Mouse (Mus musculus) forebrain, embryonic 12.5 days (tissue): ENCODE data around the gene Rad9b. TPM values are rescaled to one million over a fixed set of nuclear protein-coding genes. Genes with fewer than 3 reads are reported as not detected.

Experiments
- ATAC-seq: fragments of 200-750 bp; cut with Nextera tagmentation; 2 replicates; pipeline ENCODE4 v1.8.0; 2017; ENCODE audit warnings: moderate TSS enrichment; ENCODE audit not compliant: low FRiP score
- H3K27ac ChIP-seq: fragments of 300-500 bp; sonication (generic); 2 replicates; pipeline ENCODE4 v1.5.1; 2016; ENCODE audit warnings: mild to moderate bottlenecking
- H3K27me3 ChIP-seq: fragments of 300-500 bp; sonication (generic); 2 replicates; pipeline ENCODE4 v1.6.1; 2016; ENCODE audit warnings: mild to moderate bottlenecking
- H3K36me3 ChIP-seq: fragments of 300-500 bp; sonication (generic); replicated peaks from 2 replicates; pipeline ENCODE4 v1.6.1; 2016; ENCODE audit warnings: mild to moderate bottlenecking
- H3K4me1 ChIP-seq: fragments of 300-500 bp; sonication (generic); 2 replicates; pipeline ENCODE4 v1.6.1; 2016
- H3K4me2 ChIP-seq: fragments of 300-500 bp; sonication (generic); 2 replicates; pipeline ENCODE4 v1.6.1; 2016; ENCODE audit warnings: mild to moderate bottlenecking, moderate library complexity
- H3K4me3 ChIP-seq: fragments of 300-500 bp; sonication (generic); replicated peaks from 2 replicates; pipeline ENCODE4 v1.5.1; 2016; ENCODE audit warnings: mild to moderate bottlenecking
- H3K9ac ChIP-seq: fragments of 300-500 bp; sonication (generic); 2 replicates; pipeline ENCODE4 v1.6.1; 2016; ENCODE audit warnings: mild to moderate bottlenecking
- H3K9me3 ChIP-seq: fragments of 300-500 bp; sonication (generic); 2 replicates; pipeline ENCODE4 v1.6.1; 2016
- WGBS: fragments of 180-500 bp; shearing (Covaris S2); methylation state at CpG from one replicate; pipeline ENCODE4 v1.1.7; 2016; 5-methylcytosine and 5-hydroxymethylcytosine counted together
- polyA plus RNA-seq: library from polyadenylated mRNA; unstranded; fragments of >200 nt; fragmentation: Nextera tagmentation; extraction: Ambion mirVana; gene quantifications from 2 replicates; pipeline ENCODE4 v1.2.1, GENCODE M21; 2016

Gene Rad9b
- 12.7 and 15.8 TPM in 2 replicates for polyA plus RNA-seq

GRCm38 (mm10) chr5:122353807-122354491 is at the start of gene Rad9b, which contains the start of gene Vps29:
Gene Rad9b, minus strand, starts transcription at chr5:122354233.
Gene Vps29, plus strand, starts transcription at chr5:122354369.
- Histone ChIP-seq H3K9ac (peak within 1 kb of the TSS; percentile 91), H3K4me3 (peak within 1 kb of the TSS; percentile 92), H3K4me2 (peak within 1 kb of the TSS; percentile 86), H3K27ac (peak within 1 kb of the TSS; percentile 80), H3K9me3 (no peaks in the 10 kb centered on the region), H3K27me3 (no peaks in the 10 kb centered on the region), H3K4me1 (peaks cover 15% of the 10 kb centered on the region), H3K36me3 (peaks cover 2% of the 10 kb centered on the region; the same call in 1 of the 2 replicates)
- 3% methylated on average over 51 of the region's 51 CpGs for WGBS
- ATAC-seq = peak; percentile 93

- H3K27me3 ChIP-seq = no peaks in the 10 kb centered on the region
- WGBS = 92% methylated on average over 12 of the region's 12 CpGs
Observed at GRCm38 (mm10) chr5:122403362-122403761, 49.3 kb upstream of the Rad9b start.

GRCm38 (mm10) chr5:122402772-122403171 is 48.7 kb upstream of the Rad9b start:
- Histone ChIP-seq H3K9me3 (peaks cover 4% of the 10 kb centered on the region), H3K4me3 (no peak overlapping the region), H3K4me1 (no peaks in the 10 kb centered on the region), H3K27me3 (no peaks in the 10 kb centered on the region), H3K4me2 (no peak overlapping the region), H3K27ac (no peak overlapping the region), H3K9ac (no peak overlapping the region), H3K36me3 (peaks cover 77% of the 10 kb centered on the region)
- ATAC-seq = no peak
- 87% methylated on average over 5 of the region's 5 CpGs for WGBS

More at GRCm38 (mm10) chr5:122403362-122403761, 49.3 kb upstream of the Rad9b start:
- H3K27ac ChIP-seq = no peak overlapping the region
- H3K9me3 ChIP-seq = peaks cover 4% of the 10 kb centered on the region
- peaks cover 74% of the 10 kb centered on the region for H3K36me3 ChIP-seq
- H3K4me1 ChIP-seq = no peaks in the 10 kb centered on the region
- no peak overlapping the region for H3K4me2 ChIP-seq
- no peak for ATAC-seq
- H3K4me3 ChIP-seq = no peak overlapping the region
- H3K9ac ChIP-seq = no peak overlapping the region

- peaks cover 4% of the 10 kb centered on the region for H3K9me3 ChIP-seq
- no peak for ATAC-seq
- no peaks in the 10 kb centered on the region for H3K4me1 ChIP-seq
- no peak overlapping the region for H3K4me2 ChIP-seq
- peaks cover 78% of the 10 kb centered on the region for H3K36me3 ChIP-seq
- no peaks in the 10 kb centered on the region for H3K27me3 ChIP-seq
- no peak overlapping the region for H3K27ac ChIP-seq
- 88% methylated on average over 13 of the region's 13 CpGs for WGBS
- no peak overlapping the region for H3K9ac ChIP-seq
- H3K4me3 ChIP-seq = no peak overlapping the region
Observed at GRCm38 (mm10) chr5:122402160-122402559, 48.1 kb upstream of the Rad9b start.

- Histone ChIP-seq H3K27ac (no peak overlapping the region), H3K9me3 (no peaks in the 10 kb centered on the region), H3K4me1 (no peaks in the 10 kb centered on the region), H3K4me3 (no peak overlapping the region), H3K9ac (no peak overlapping the region), H3K36me3 (peaks cover 76% of the 10 kb centered on the region), H3K4me2 (no peak overlapping the region), H3K27me3 (no peaks in the 10 kb centered on the region)
- WGBS = 14% methylated on average over 8 of the region's 8 CpGs
- no peak for ATAC-seq
Observed at GRCm38 (mm10) chr5:122401303-122401640, 47.2 kb upstream of the Rad9b start.

- Histone ChIP-seq H3K4me1 (no peaks in the 10 kb centered on the region), H3K27ac (no peak overlapping the region), H3K4me3 (no peak overlapping the region), H3K4me2 (no peak overlapping the region), H3K27me3 (no peaks in the 10 kb centered on the region), H3K9me3 (no peaks in the 10 kb centered on the region), H3K36me3 (peaks cover 71% of the 10 kb centered on the region), H3K9ac (no peak overlapping the region)
- ATAC-seq = no peak
- WGBS = 87% methylated on average over 18 of the region's 18 CpGs
Observed at GRCm38 (mm10) chr5:122400628-122401302, 46.7 kb upstream of the Rad9b start.

GRCm38 (mm10) chr5:122399871-122400270 is 45.8 kb upstream of the Rad9b start:
- H3K9me3 ChIP-seq = no peaks in the 10 kb centered on the region
- no peaks in the 10 kb centered on the region for H3K27me3 ChIP-seq
- peaks cover 62% of the 10 kb centered on the region for H3K36me3 ChIP-seq
- no peak overlapping the region for H3K4me2 ChIP-seq
- WGBS = 95% methylated on average over 8 of the region's 8 CpGs
- no peaks in the 10 kb centered on the region for H3K4me1 ChIP-seq
- ATAC-seq = no peak
- H3K9ac ChIP-seq = no peak overlapping the region
- no peak overlapping the region for H3K27ac ChIP-seq
- H3K4me3 ChIP-seq = no peak overlapping the region

- no peak for ATAC-seq
- 93% methylated on average over 8 of the region's 8 CpGs for WGBS
- no peak overlapping the region for H3K27ac ChIP-seq
- no peak overlapping the region for H3K9ac ChIP-seq
- H3K27me3 ChIP-seq = no peaks in the 10 kb centered on the region
- H3K4me1 ChIP-seq = peaks cover 9% of the 10 kb centered on the region
- no peaks in the 10 kb centered on the region for H3K9me3 ChIP-seq
- H3K4me2 ChIP-seq = no peak overlapping the region
- H3K36me3 ChIP-seq = peaks cover 38% of the 10 kb centered on the region
- H3K4me3 ChIP-seq = no peak overlapping the region
Observed at GRCm38 (mm10) chr5:122397495-122397894, 43.5 kb upstream of the Rad9b start.

- no peaks in the 10 kb centered on the region for H3K9me3 ChIP-seq
- H3K27me3 ChIP-seq = no peaks in the 10 kb centered on the region
- no peak overlapping the region for H3K4me3 ChIP-seq
- 96% methylated on average over 10 of the region's 10 CpGs for WGBS
- H3K27ac ChIP-seq = peak overlapping the region; percentile 8; the same call in 1 of the 2 replicates
- H3K4me2 ChIP-seq = no peak overlapping the region
- ATAC-seq = no peak
- no peak overlapping the region for H3K9ac ChIP-seq
- H3K4me1 ChIP-seq = peaks cover 13% of the 10 kb centered on the region
- H3K36me3 ChIP-seq = peaks cover 32% of the 10 kb centered on the region
Observed at GRCm38 (mm10) chr5:122396791-122397190, 42.8 kb upstream of the Rad9b start.

GRCm38 (mm10) chr5:122393887-122394286 is 39.9 kb upstream of the Rad9b start:
- peaks cover 13% of the 10 kb centered on the region for H3K4me1 ChIP-seq
- H3K27ac ChIP-seq = no peak overlapping the region
- ATAC-seq = no peak
- no peak overlapping the region for H3K9ac ChIP-seq
- H3K4me3 ChIP-seq = no peak overlapping the region
- no peaks in the 10 kb centered on the region for H3K9me3 ChIP-seq
- peaks cover 14% of the 10 kb centered on the region for H3K36me3 ChIP-seq
- H3K4me2 ChIP-seq = no peak overlapping the region
- WGBS = 46% methylated on average over 2 of the region's 2 CpGs
- H3K27me3 ChIP-seq = no peaks in the 10 kb centered on the region

- Histone ChIP-seq H3K27me3 (no peaks in the 10 kb centered on the region), H3K4me3 (peak overlapping the region; percentile 80), H3K27ac (no peak overlapping the region), H3K4me2 (peak overlapping the region; percentile 94), H3K4me1 (peaks cover 13% of the 10 kb centered on the region), H3K36me3 (peaks cover 9% of the 10 kb centered on the region), H3K9me3 (no peaks in the 10 kb centered on the region), H3K9ac (peak overlapping the region; percentile 78)
- 16% methylated on average over 19 of the region's 19 CpGs for WGBS
- peak; percentile 51 for ATAC-seq
Observed at GRCm38 (mm10) chr5:122392227-122393004, 38.4 kb upstream of the Rad9b start.

- under 1% methylated on average over 39 of the region's 39 CpGs for WGBS
- Histone ChIP-seq H3K4me1 (peaks cover 13% of the 10 kb centered on the region), H3K36me3 (peaks cover 3% of the 10 kb centered on the region), H3K27ac (peak within 1 kb of the TSS; percentile 42; the same call in 1 of the 2 replicates), H3K9ac (peak within 1 kb of the TSS; percentile 78), H3K9me3 (no peaks in the 10 kb centered on the region), H3K4me2 (peak within 1 kb of the TSS; percentile 94), H3K4me3 (peak within 1 kb of the TSS; percentile 80), H3K27me3 (no peaks in the 10 kb centered on the region)
- peak; percentile 85 for ATAC-seq
Observed at GRCm38 (mm10) chr5:122391786-122392180, 37.8 kb upstream of the Rad9b start, which contains the start of gene Arpc3. Gene Arpc3, plus strand, starts transcription at chr5:122391878.
